ENCODE assay signal across 10 mouse cellular contexts in the genomic region with DNA sequence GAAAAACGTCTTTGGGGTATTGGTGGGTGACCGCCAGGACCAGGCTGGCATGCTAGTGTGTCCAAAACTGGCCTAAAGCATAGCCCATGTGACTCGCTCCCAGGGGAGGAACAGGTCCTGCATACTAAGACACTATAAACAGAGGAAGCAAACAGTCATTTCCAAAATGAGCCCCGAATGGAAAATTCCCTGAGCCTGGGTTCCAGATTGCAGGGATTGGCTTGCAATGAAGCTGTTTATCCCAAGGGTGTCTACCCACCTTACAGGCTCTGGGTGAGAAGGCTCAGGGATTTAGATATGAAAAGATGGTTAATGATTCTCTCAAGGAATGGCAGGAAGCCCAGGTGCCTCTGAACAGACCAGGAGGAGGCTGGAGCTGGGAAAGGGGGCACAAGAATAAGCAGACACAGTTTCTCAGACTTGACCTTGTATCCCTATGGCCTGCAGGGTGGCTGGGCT. TPM values are rescaled to one million over a fixed set of nuclear protein-coding genes. Genes with fewer than 3 reads are reported as not detected.
DNase-seq lines count a peak whose midpoint lies in the region; ATAC-seq lines count a peak whose summit lies in the region.
"Had no signal": no experiment of that assay in that cellular context is flagged by ENCODE, and none has a peak within 500 bp of the region (broad histone marks: within the 10 kb centered on the region; RNA-seq: fewer than 3 reads in every experiment).

No protein-coding gene starts in this region.

- no peak overlapping the region for H3K9ac ChIP-seq in forebrain, embryonic 16.5 days (replicated peaks; ENCODE audit: low read depth, low read length)
- H3K9ac ChIP-seq in forebrain, embryonic 12.5 days = no peak overlapping the region
- H3K9ac ChIP-seq: limb, embryonic 15.5 days had no signal

- H3K36me3 ChIP-seq in forebrain, embryonic 16.5 days (ENCODE audit: control insufficient read depth, insufficient read depth) = no peaks in the 10 kb centered on the region
- no peaks in the 10 kb centered on the region for H3K36me3 ChIP-seq in forebrain, embryonic 12.5 days (replicated peaks)
- H3K36me3 ChIP-seq: limb, embryonic 15.5 days had no signal

- H3K4me2 ChIP-seq in forebrain, embryonic 16.5 days (ENCODE audit: low read length) = no peak overlapping the region
- H3K4me2 ChIP-seq in forebrain, embryonic 12.5 days = no peak overlapping the region
- H3K4me2 ChIP-seq: limb, embryonic 15.5 days; midbrain, embryonic 11.5 days had no signal

- 0 out of 2 replicates have a peak, but pooled peaks have one; percentile 49 for ATAC-seq in forebrain, embryonic 16.5 days
- no peak for ATAC-seq in forebrain, embryonic 12.5 days (ENCODE audit: low FRiP score)

- no peaks in the 10 kb centered on the region for H3K27me3 ChIP-seq in forebrain, embryonic 16.5 days (replicated peaks; ENCODE audit: control insufficient read depth, insufficient read depth, low read length)
- H3K27me3 ChIP-seq in forebrain, embryonic 12.5 days = no peaks in the 10 kb centered on the region
- H3K27me3 ChIP-seq: limb, embryonic 15.5 days had no signal

- DNase-seq in brain, adult 2 months (ENCODE audit: low read depth, low spot score) = peak; percentile 50
- peak; percentile 76 for DNase-seq in kidney, adult 18-20 months
- DNase-seq in layer of hippocampus, adult 9-10 months (ENCODE audit: low spot score) = peak; percentile 6
- DNase-seq in lung, postnatal 36 days = no peak
- no peak for DNase-seq in gastrocnemius, postnatal 25 days
- no peak for DNase-seq in spleen, postnatal 4 days (ENCODE audit: low spot score in 2 of 2)

- WGBS in forebrain, embryonic 16.5 days = 63% methylated on average over 4 of the region's 4 CpGs
- 81% methylated on average over 4 of the region's 4 CpGs for WGBS in forebrain, embryonic 12.5 days

- H3K4me3 ChIP-seq in forebrain, embryonic 16.5 days (replicated peaks; ENCODE audit: low read length) = no peak overlapping the region
- no peak overlapping the region for H3K4me3 ChIP-seq in forebrain, embryonic 12.5 days (replicated peaks)
- H3K4me3 ChIP-seq: limb, embryonic 15.5 days had no signal

- H3K4me1 ChIP-seq in forebrain, embryonic 16.5 days (replicated peaks; ENCODE audit: control insufficient read depth, insufficient read depth, low read length) = peaks cover 8% of the 10 kb centered on the region
- no peaks in the 10 kb centered on the region for H3K4me1 ChIP-seq in forebrain, embryonic 12.5 days

- H3K27ac ChIP-seq in forebrain, embryonic 16.5 days (ENCODE audit: low read length) = no peak overlapping the region
- H3K27ac ChIP-seq in forebrain, embryonic 12.5 days = no peak overlapping the region
- H3K27ac ChIP-seq: limb, embryonic 15.5 days had no signal

- H3K9me3 ChIP-seq in forebrain, embryonic 16.5 days (ENCODE audit: control insufficient read depth, low read length) = no peaks in the 10 kb centered on the region
- no peaks in the 10 kb centered on the region for H3K9me3 ChIP-seq in forebrain, embryonic 12.5 days
- H3K9me3 ChIP-seq: limb, embryonic 15.5 days had no signal

RNA-seq across cellular contexts. Expression of a gene that starts 58.2 kb away (rescaled TPM):
- 7.7 and 10.5 TPM in 2 replicates for polyA plus RNA-seq in forebrain, embryonic 16.5 days (2015; fragmentation: Nextera tagmentation; extraction: Ambion mirVana)
- polyA plus RNA-seq in forebrain, embryonic 12.5 days (2016; fragmentation: Nextera tagmentation; extraction: Ambion mirVana) = 23.3 and 24.4 TPM in 2 replicates
- total RNA-seq in gastrocnemius, postnatal 25 days (2021) = 1 to 10 TPM; 8.3 to 9.4 TPM

Comparison
In these comparisons a context has a peak if more than half of its experiments do, and no peak if none do; other contexts are left out.
1. DNase-seq: peak in brain, adult 2 months (single experiment), kidney, adult 18-20 months (single experiment) and layer of hippocampus, adult 9-10 months (single experiment); none in lung, postnatal 36 days (single experiment), gastrocnemius, postnatal 25 days (single experiment) and spleen, postnatal 4 days (0 of 2).